Mouse (Mus musculus) adrenal gland, postnatal 25 days (tissue): ENCODE data around the gene Spsb2. TPM values are rescaled to one million over a fixed set of nuclear protein-coding genes. Genes with fewer than 3 reads are reported as not detected.
"Not testable (repeated sequence)": the region's sequence is repeated elsewhere in the genome, so short reads cannot be mapped to it uniquely, and the experiment has no call there.

Experiments used
- DNase-seq: peaks from one replicate; pipeline ENCODE4 v3.0.0; 2021; ENCODE audit warnings: mixed read lengths
- total RNA-seq: library from RNA; stranded (reverse); gene quantifications from 2 replicates; pipeline ENCODE4 v1.2.3, GENCODE M21; 2021

The Spsb2 gene
- total RNA-seq, 1 experiment from 2014 or later: 32.2 TPM

DNA sequence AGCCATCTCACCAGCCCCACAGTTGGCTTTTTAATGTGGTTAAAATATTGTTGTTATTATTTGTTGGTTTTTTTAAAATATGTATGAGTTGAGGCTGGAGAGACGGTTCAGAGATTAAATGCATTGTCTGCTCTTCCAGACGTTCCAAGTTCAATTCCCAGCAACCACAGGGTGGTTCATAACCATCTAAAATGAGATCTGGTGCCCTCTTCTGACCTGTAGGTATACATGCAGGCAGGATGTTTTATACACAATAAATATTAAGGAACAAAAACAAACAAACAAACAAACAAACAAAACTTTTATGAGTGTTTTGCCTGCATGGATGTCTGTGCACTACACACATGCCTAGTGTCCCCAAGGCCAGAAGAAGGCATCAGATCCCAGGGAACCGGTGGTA is 5.4 kb upstream of the Spsb2 start:
- DNase-seq: no peak

DNA sequence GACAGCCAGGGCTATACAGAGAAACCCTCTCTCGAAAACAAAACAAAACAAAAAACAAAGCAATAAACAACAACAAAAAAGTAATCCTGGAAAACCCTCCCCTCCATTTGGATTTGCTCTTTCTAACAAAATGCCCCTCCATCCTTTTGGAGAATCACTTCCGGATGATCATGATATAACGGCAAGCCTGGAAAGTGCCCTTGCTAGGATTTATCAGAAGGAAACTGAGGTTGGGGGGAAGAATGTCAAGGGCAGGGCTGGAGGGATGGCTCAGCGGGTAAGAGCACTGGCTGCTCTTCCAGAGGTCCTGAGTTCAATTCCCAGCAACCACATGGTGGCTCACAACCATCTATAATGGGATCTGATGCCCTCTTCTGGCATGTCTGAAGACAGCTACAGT is 4.8 kb upstream of the Spsb2 start:
- DNase-seq: not testable (repeated sequence)

DNA sequence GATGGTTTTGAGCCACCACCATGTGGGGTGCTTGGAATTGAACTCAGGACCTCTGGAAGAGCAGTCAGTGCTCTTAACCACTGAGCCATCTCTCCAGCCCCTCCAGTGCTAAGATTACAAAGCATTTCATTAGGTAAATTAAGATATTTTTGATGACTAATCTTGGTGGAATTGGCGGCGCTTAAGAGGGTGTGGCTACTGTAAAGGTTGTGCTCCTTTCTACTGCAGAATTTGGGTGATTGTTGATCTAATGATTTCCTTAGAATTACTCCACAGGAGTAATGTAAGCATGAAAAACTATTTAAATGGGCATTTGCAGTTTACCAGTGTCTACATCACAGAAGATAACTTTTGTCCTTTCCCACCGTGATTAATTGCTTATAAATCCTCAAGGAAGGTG is 4.1 kb upstream of the Spsb2 start:
- DNase-seq: no peak

DNA sequence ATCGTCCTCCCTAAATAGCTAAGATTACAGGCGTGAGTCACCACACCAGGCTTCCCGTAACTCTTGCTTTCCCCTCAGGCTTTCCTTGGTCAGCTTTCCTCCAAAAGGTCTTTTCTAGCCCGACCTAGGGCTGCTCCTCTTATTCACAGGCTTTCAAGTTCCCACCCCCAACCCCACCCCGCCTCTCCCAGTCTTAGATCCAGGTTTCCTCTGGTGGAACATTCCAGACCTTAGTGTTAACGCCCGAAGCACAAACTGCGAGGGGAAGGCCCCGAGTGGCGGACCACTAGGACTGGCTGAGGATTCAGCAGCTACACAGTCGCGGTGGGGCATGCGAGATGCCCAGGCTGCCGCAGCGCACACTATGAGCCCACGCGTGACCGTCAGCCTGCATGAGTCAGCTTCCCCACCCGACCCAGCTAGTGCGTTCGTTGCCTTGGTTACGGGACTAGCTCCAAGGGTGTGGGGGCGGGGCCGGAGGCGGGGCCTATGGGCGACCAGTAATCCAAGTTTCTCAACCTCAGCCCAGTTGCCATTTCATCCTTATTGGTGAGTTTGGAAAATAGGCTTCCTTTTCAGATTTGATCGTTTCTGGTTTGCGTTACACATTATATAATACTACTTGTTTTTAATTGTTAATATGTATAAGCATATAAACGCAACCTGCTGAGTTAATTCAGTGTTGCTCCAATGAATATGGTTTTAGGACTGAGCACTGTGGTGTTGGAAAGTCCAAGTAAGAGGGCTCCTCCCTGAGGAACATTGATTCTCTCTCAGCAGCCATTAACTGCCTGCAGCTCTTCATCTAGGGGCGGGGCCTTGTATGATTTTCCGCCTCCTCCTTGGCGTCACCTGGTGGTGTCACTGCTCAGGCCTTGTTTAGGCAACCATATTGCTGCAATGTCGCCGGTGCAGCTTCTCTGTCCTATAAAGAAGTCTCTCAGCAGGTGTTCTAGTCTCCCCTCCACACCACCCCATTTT is 2.8 kb upstream of the Spsb2 start:
- peak; percentile 97 for DNase-seq

DNA sequence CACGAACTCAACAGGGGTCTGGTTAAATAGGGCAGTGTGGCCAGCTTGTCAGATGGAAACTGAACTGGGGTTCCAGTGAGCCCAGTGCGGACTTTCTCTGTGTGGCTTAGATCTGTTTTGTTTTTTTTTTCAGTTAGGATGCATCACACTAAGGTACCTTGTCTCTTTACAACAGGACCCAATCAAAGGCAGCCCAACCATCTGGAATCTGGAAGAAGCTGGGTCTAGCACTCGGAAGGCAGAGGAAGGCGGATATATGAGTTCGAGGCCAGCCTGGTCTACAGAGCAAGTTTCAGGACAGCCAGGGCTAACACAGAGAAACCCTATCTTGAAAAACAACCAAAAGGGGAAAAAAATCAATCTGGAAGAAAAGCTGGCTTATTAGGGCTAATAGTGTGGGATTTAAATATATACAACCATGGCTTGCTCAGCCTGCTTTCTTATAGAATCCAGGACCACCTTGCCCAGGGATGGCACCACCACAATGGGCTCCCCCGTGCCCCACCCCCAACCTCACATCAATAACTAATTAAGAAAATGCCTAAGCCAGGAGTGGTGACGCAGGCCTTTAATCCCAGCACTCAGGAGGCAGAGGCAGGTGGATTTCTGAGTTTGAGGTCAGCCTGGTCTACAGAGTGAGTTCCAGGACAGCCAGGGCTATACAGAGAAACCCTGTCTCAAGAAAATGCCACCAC is 1.9 kb upstream of the Spsb2 start:
- no peak for DNase-seq

DNA sequence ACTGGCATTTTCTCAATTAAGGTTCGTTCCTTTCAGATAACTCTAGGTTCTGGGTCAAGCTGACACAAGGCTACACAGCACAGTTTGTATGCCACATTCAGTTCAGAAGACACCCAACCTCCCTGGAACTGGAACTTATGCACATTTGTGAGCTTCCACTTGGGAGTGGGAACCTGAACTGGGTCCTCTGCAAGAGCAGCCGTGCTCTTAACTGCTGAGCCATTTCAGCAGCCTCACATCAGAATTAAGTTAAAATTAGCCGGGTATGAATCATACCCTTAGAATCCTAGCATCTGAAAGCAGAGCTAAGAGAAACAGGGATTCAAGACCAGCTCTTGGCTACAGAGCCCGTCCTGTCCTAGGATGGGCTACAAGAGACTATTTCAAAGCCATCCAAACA is 1.1 kb upstream of the Spsb2 start:
- DNase-seq: no peak

DNA sequence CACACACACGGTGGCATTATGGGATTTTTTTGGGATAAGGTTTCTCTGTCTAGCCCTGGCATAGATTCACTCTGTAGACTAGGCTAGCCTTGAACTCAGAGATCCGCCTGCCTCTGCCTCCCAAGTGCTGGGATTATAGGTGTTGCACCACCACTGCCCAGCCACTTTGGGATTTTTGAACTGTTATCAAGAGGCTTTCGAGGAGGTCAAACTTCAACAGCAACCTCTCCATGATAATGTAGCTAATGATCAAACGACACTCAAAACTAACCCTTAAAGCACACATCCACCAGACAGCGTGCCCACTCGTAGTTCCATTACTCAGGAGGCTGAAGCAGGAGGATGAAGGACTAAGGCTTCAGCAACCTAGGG is 489 bp upstream of the Spsb2 start:
- no peak for DNase-seq

DNA sequence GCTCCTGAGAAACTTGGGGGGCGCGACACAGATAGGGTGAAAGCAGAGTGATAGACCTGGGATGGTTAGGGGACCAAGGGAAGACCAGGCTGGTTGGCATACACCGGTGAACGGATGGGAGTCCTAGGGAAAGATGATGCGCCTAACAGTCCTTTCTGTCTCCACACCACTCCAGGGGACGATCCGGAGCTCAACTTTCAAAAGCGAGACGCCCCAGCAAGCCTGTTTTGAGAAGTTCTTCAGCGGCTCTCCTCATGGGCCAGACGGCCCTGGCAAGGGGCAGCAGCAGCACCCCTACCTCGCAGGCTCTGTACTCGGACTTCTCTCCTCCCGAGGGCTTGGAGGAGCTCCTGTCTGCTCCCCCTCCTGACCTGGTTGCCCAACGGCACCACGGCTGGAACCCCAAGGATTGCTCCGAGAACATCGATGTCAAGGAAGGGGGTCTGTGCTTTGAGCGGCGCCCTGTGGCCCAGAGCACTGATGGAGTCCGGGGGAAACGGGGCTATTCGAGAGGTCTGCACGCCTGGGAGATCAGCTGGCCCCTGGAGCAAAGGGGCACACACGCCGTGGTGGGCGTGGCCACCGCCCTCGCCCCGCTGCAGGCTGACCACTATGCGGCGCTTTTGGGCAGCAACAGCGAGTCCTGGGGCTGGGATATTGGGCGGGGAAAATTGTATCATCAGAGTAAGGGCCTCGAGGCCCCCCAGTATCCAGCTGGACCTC is 752 bp downstream of the Spsb2 start:
- peak; percentile 86 for DNase-seq

DNA sequence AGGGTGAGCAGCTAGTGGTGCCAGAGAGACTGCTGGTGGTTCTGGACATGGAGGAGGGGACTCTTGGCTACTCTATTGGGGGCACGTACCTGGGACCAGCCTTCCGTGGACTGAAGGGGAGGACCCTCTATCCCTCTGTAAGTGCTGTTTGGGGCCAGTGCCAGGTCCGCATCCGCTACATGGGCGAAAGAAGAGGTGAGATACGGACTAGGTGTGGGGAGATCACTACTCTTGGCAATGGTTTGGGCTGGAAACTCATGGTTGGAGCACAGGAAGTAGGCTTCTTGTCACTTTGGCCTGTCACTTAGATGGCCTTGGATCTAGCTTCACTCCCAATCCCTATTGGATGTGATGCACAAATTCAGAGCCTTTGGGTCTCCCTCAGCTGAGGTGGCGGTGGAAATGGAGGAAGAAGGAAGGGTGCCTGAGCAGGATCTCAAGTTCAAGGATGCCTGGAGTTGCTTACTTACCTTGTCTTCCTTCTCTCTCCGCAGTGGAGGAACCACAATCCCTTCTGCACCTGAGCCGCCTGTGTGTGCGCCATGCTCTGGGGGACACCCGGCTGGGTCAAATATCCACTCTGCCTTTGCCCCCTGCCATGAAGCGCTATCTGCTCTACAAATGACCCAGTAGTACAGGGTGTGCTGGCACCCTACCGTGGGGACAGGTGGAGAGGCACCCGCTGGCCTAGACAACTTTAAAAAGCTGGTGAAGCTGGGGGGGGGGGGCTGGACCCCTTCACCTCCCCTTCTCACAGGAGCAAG is 1.5 kb downstream of the Spsb2 start:
- no peak for DNase-seq

DNA sequence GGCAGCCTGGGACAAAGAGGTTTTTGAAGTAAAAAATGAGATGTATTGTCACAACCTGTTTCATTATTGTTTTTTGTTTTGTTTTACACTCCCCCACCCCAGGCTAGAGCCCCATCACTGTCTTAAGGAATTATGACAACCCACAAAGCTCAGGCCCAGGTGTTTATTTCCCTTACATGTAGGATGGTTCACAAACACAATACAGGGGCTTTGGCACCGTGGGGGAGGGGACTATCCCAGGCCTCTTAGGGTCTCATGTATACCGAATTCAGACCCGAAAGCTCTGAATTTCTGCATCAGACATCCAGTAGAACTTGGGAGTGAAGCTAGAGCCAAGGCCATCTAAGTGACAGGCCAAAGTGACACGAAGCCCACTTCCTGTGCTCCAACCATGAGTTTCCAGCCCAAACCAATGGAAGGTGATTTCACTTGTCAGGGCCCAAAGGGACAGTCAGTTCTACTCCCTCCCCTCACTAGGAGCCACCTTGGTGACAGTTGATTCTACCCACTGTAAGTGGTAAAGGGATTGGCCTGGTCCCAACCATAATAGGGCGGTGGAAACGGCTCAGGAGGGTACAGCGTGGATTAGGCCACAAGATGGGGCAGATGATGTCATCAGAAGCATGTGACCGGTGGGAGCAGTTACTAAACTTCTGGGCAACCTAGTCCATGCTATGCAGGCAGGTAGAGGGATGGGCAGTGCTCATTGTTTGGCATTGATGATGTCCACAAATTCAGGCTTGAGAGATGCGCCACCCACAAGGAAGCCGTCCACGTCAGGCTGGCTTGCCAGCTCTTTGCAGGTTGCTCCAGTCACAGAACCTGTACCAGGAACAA is 2.3 kb downstream of the Spsb2 start:
- not testable (repeated sequence) for DNase-seq

DNA sequence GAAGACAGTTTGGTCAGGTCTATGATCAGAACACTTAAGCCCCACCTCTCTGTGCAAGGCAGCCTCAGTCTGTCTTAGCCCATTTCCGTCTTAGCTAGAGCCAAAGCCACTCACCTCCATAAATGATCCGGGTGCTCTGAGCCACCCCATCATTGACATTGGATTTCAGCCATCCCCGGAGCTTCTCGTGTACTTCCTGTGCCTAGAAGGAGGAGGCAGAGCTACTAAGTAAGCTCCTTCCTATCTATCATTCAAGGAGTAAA is 2.9 kb downstream of the Spsb2 start:
- DNase-seq: no peak

DNA sequence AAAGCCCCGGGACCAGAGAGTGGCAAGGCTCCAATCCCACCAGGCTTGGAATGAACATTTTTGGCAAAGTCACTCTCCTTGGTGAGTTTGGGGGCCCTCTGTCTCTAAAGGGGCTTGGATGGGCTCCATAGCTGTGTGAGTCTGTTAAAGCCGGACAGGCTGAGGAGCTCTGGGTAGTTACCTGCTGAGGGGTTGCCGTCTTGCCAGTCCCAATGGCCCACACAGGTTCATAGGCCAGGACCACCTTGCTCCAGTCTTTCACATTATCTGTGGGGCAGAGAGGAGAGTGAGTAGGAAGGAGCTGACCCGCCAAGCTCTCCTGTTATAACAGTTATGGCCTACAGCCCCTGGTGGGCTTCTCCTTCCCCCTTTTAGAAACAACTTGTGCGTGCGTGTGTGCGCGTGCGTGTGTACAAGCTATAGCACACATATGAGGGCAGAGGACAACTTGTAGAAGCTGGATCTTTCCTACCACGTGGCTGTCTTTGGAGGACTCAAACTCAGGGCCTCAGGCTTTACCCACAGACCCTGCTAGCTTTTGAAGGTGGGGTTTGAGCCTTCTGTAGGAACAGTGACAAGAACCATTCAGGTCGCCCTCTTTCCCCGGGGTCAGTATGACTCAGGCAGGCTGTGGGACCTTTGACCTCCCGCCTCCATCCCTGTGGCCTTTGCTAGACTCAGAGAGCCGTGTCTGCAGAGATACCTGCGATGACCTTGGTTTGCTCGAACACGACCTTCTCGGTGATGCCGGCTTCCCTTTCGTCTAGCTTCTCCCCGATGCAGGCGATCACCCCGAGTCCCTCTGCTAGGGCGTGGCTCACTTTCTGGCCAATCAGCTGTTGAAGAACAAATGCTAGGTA is 3.5 kb downstream of the Spsb2 start:
- DNase-seq: no peak

DNA sequence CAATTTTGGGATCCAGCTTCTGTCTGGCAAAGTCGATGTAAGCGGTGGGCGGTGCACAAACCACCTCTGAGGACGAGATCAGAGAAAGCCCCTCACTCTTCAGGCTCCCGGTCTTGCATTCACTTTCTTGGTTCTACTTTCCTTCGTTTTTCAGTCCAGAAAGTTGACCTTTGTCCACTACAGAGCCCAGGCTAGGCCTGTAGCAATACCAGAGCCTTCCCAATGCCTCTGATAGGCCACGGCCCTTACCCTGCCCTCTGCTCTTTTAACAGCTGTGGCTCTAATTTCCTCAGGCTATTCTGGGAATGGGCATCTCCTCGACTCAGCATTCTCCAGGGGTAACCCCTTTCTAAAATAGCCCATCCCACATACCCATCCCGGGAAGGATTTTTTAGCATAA is 4.4 kb downstream of the Spsb2 start:
- no peak for DNase-seq

DNA sequence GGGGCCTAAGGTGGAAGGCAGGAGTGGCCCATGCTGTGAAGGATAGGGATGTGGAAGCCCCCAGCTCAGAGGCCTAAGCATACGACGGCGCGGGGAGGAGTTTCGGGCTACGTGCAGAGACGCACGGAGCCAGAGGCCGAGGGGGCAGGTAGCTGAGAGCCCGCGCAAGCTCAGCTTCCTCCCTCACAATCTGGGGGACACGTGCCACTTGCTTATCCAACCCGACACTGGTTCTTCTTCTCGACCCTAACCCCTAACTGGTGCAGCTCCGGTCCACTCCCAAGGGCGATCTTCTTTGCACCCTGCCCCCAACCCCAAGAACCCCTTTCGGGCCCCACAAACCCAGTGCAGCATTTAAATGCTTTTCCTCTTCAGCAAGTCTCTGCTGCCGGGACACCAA is 5.0 kb downstream of the Spsb2 start:
- peak; percentile 68 for DNase-seq

DNA sequence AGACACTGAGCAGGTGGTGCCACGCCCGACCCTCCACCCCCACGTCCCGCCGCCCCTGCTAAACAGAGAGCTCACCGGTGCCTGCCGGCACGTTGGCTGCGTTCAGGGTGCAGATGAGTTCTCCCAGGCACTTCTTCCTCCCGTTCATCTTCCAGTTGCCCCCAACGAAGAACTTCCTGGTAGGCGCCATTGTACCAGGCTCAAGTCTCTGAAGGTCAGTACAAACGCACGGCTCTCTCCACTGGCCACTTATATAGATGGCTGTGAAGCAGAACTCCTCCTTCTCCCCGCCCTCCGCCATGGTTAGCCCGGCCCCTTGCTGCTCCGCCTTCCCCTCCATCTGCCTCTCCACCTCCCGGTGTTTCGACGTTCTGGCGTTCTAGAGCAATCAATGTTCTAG is 5.5 kb downstream of the Spsb2 start, which contains the start of gene Tpi1:
Gene Tpi1, minus strand, starts transcription at position 364 of the 400 bp plus-strand sequence.
- DNase-seq: peak; percentile 91

DNA sequence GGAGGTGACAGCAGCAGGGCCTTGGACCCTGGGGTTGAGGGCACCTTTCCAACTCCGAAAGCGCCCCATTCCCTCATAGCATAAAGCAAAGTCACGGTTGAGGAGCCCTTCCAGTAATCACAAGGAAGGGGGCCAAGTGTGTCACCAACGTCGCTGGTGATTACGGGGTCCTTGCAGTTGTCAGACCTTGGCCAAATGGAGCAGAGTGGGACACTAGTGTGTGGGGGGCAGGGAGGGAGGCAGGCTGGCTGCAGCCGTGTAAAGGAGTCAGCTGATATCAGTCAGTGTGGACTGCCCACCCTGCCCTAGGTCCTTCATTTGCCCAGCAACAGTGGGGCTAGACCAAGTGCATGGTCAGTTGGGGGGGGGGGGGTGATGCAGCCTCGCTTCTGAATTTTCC is 6.0 kb downstream of the Spsb2 start:
- no peak for DNase-seq

DNA sequence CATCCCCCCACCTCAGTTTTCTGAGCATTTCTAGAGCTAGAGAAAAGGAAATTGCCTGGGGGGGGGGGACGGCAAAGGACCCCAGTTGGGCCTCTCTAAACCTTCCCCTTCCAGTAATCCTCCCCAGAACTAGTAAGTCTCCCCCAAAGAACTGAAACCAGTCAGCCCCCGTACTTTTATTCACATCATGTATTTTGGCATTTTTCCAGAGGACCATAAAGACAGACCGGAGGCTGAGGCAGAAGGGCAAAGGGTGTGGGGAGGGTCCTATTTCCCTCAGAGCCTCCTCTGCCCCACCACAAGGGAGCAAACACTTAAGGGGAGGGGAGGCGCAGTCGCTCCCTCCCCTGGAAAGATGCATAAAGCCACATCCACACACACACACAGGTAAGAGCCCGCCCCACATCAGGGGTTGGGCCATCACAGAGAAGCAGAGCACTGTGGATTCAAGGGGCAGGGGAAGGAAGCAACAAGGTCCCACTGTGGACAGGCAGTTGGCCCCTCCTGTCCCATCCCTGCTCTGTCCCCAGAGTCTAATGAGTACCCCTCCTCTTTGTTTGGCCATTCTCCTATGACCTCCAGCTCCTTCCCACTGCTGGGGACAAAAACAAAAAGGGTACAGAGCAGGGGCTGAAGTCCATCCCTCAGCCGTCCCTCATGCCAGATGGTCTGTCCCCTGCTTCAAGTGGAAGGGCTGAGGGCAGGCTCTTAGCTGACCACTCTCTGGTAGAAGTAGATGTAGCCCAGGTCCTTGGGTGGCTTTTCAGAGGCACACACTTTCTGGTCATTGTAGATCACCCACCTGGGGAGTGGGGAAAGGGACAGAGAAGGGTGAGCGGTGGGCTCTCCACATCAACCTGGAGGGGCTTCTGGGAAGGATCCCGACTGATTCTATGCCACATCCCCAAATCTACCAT is 6.7 kb downstream of the Spsb2 start:
- no peak for DNase-seq

DNA sequence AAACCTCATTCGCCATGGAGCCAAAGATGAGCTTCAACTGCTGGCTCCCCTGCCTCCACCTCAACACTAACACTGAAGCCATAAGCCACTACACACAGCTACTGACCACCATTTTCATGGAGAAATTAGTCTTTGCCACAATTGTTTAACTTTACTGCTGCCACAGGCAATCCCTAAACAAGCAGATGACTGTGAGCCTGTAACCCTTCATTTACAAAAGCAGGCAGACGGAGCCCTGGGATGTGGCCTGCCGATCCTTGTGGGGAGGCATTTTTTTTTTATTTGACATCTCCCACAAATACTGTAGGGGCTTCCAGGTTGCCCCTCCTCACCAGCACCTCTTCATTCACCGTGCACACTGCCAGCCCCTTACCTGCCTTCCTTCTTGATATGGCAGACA is 8.2 kb downstream of the Spsb2 start:
- DNase-seq: no peak

DNA sequence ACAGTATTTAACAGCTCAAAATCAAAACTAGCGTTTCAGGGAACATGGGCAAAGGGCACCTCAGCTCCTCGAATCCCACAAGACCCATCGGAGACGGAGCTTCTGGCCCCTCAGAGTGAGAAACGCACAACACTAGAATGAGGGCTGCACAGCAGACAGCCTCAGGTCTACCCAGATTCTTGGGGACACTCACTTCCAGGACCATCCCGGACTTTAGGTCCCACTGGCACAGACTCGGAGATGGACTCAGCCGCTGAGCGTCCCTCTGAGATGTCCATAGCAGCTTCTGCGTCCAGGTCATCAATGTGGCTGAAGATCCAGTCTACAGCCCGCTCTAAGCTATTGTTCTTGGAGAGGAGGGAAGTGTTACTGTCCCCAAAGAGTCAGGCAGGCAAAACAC is 8.7 kb downstream of the Spsb2 start:
- no peak for DNase-seq
